Mouse (Mus musculus) olfactory bulb, adult 2 months (tissue): ENCODE results near the gene Uchl4. TPM values are rescaled to one million over a fixed set of nuclear protein-coding genes. Genes with fewer than 3 reads are reported as not detected.

Experiments
- H3K27ac ChIP-seq: fragments of 200-500 bp; 2 replicates; pipeline ENCODE4 v1.5.1; 2012; ENCODE audit warnings: low read depth, low read length; ENCODE audit not compliant: insufficient read depth
- H3K4me1 ChIP-seq: fragments of 200-500 bp; 2 replicates; pipeline ENCODE4 v1.6.1; 2012; ENCODE audit warnings: low read length; ENCODE audit not compliant: control insufficient read depth, insufficient read depth
- H3K4me3 ChIP-seq: fragments of 200-500 bp; 2 replicates; pipeline ENCODE4 v1.5.1; 2012; ENCODE audit warnings: mild to moderate bottlenecking, low read depth, low read length, moderate library complexity; ENCODE audit not compliant: insufficient read depth
- CTCF ChIP-seq: fragments of 200-500 bp; IDR thresholded peaks from 2 replicates; pipeline ENCODE4 v1.5.1; 2012; ENCODE audit warnings: low read depth, mild to moderate bottlenecking, low read length, moderate library complexity; ENCODE audit not compliant: insufficient read depth
- POLR2A ChIP-seq: fragments of 200-500 bp; IDR thresholded peaks from 2 replicates; pipeline ENCODE4 v1.6.1; 2012; ENCODE audit warnings: mild to moderate bottlenecking, low read depth, low read length, moderate library complexity; ENCODE audit not compliant: insufficient read depth
- WGBS: fragments of 180-500 bp; shearing (Covaris S2); methylation state at CpG from one replicate; pipeline ENCODE4 v1.1.7; 2018; 5-methylcytosine and 5-hydroxymethylcytosine counted together
- polyA plus RNA-seq: library from polyadenylated mRNA; stranded (reverse); fragments of >200 nt; gene quantifications from 2 replicates; pipeline ENCODE4 v1.2.4, GENCODE M21; 2012; ENCODE audit warnings: low replicate concordance; ENCODE audit not compliant: missing spikeins, insufficient read depth, insufficient read length

Uchl4 gene
- polyA plus RNA-seq, 1 experiment, result not detected

DNA sequence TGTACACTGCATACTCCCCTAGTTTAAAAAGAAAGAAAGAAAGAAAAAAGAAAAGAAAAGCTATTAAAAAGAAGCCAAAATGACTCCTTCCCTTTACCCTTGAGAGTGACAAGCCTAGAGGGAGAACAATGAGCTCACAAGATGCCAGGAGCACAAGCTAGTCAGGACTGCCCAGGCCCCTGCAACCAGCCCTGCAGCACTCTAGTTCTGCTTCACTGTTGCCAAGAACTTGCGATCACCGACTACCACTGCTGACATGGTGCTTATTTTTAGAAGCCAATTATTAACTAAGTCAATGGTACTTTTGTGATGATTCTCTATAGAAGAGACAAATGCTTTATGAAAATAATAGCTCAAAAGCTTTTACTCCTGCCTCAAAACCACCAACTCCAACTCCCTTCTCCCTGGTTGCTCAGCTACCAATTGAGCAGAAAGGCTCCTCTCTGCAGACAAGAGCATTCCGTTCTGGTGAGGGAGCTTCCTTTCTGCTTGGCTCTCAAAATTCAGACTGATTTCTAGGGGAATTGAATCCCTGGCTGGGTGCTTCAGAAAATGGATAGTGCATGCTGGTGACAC lies 27.4 kb upstream of the Uchl4 start:
- Histone ChIP-seq H3K4me1 (peaks cover 13% of the 10 kb centered on the region), H3K27ac (peak overlapping the region; percentile 97), H3K4me3 (no peak overlapping the region)
- WGBS, result 18% methylated on average over 3 of the region's 3 CpGs
- TF ChIP-seq CTCF (no peak), POLR2A (no peak)

- WGBS, result 88% methylated on average over 17 of the region's 17 CpGs
- H3K27ac ChIP-seq, result peak overlapping the region; percentile 29; the same call in 1 of the 2 replicates
- no peak for TF ChIP-seq CTCF
- no peak for TF ChIP-seq POLR2A
- peaks cover 17% of the 10 kb centered on the region for H3K4me1 ChIP-seq
- H3K4me3 ChIP-seq, result no peak overlapping the region
Observed at GRCm38 (mm10) chr9:64214452-64214851, 20.5 kb upstream of the Uchl4 start.

DNA sequence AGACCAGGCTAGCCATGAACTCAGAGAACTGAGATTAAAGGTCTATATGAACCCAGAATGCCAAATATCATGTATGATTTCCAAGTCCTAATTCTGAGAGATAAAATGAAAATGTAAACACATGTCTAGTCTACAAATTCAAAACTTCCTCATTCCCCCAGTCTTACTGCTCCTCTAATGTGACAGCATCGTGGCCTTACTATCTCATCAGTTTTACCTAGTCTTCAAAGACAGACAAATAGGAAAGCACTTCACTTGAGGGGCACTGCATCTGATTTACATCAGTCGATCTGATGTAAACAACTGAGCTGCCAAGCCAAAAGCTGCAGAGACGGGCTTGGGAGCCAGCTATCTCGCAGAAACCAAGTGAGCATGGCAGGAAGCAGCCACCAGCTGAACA lies 18.9 kb upstream of the Uchl4 start:
- Histone ChIP-seq H3K27ac (peak overlapping the region; percentile 59), H3K4me1 (peaks cover 21% of the 10 kb centered on the region), H3K4me3 (no peak overlapping the region)
- TF ChIP-seq CTCF (no peak), POLR2A (no peak)
- WGBS, result 57% methylated on average over 4 of the region's 4 CpGs

DNA sequence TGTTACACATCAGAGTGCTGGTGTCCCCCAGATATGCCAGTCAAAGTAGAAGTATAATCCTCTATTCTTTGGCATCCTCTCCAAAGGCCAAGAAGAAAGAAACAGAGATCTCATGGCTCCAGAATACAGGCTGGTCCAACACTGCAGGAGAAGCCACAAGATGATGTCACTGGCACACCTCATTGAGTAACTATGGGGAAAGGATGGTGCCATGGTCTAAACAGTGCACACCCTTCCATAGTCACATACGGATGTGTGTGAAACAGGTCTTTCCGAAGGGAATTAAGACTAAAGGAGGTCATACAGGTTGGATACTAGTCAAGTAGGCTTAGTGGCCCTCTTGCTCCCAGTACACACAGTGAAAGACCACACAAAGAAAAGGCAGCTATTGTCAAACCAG lies 18.4 kb upstream of the Uchl4 start:
- no peak overlapping the region for H3K4me3 ChIP-seq
- peaks cover 21% of the 10 kb centered on the region for H3K4me1 ChIP-seq
- peak overlapping the region; percentile 59; the same call in 1 of the 2 replicates for H3K27ac ChIP-seq
- TF ChIP-seq POLR2A (no peak), CTCF (no peak)
- 87% methylated on average over 2 of the region's 2 CpGs for WGBS

DNA sequence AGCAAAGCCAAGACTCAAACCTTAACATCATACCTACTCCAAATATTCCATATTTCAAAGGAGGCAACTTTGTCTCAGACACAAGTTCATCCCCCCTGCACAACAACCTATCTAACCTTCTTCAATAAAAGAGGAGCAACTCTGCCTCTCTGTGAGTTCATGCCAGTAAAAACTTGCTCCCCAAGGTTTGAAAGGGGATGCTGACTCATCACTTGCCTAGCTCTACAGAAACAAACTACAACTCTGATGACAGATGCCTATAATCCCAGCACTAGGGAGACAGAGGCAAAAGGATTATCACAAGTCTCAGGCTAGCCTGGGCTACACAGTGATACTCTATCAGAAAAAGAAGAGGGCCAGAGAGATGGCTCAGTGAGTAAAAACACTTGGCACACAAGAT lies 17.1 kb upstream of the Uchl4 start:
- no peak overlapping the region for H3K4me3 ChIP-seq
- peak overlapping the region; percentile 70 for H3K27ac ChIP-seq
- TF ChIP-seq POLR2A, result no peak
- no peak for TF ChIP-seq CTCF
- H3K4me1 ChIP-seq, result peaks cover 17% of the 10 kb centered on the region

GRCm38 (mm10) chr9:64219305-64219704 lies 15.7 kb upstream of the Uchl4 start:
- H3K4me1 ChIP-seq, result peaks cover 17% of the 10 kb centered on the region
- no peak overlapping the region for H3K4me3 ChIP-seq
- TF ChIP-seq CTCF (no peak), POLR2A (no peak)
- H3K27ac ChIP-seq, result peak overlapping the region; percentile 95
- WGBS, result 13% methylated on average over 1 of the region's 1 CpGs

DNA sequence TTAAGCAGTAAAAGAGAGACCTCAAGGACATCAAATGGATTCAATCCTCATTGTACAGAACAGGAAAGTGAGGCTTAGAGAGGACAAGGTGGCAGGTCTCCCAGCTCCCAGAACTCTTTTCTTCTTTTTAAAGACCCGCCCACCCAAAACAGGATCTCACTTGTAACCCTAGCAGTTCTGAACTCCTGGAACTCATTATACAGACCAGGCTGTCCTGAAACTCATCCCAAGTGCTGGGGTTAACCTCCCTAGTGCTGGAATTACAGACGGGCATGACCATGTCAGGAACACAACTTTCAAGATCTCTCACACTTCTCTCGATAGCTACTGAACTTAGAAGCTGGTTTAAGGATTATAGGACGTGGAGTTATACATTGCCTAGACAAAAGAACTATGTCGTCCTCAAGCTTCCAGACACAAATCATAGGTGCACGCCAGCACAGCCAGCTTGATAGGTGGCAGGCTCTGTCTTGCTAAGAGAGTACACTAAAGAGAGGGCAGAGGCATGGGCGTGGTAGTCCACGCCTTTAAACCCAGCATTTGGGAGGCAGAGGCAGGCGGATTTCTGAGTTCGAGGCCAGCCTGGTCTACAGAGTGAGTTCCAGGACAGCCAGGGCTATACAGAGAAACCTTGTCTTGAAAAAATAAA lies 15.1 kb upstream of the Uchl4 start:
- Histone ChIP-seq H3K4me1 (peaks cover 17% of the 10 kb centered on the region), H3K27ac (peak overlapping the region; percentile 95), H3K4me3 (no peak overlapping the region)
- WGBS, result 53% methylated on average over 10 of the region's 10 CpGs
- no peak for TF ChIP-seq CTCF
- no peak for TF ChIP-seq POLR2A

DNA sequence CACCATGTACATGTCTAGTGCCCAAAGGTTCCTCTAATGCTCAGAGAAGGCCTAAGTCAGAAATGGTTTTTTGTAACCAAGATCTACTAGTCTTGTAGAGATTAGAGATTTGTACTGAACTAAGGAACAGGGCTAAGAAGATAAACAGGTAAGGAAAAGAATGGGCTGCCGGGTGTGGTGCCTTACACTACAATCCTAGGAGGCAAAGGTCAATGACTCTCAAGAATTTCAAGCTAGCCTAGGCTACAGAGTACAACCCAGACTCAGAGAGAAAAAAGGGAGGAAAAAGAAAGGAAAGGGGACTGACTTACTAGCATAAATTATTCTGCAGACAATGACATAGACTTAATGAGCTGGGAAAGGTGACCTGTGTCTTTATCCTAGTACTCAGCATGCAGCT lies 14.4 kb upstream of the Uchl4 start:
- Histone ChIP-seq H3K27ac (peak overlapping the region; percentile 72), H3K4me3 (no peak overlapping the region), H3K4me1 (peaks cover 16% of the 10 kb centered on the region)
- WGBS, result 82% methylated on average over 1 of the region's 1 CpGs
- no peak for TF ChIP-seq CTCF
- TF ChIP-seq POLR2A, result no peak

DNA sequence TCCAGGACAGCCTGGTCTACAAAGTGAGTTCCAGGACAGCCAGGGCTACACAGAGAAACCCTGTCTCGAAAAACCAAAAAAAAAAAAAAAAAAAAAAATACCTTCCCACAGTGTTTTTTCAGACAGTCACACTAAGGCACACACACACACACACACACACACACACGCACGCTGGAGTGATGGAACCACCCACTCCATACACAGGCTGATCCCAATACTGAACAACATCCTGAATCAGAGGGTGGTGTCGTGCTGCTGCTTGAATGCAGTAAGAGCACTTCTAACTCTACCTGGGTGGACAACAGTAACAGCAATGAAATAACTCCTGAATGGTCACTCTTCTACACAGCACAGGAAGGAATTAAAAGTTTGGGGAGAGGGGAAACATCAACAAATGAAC lies 13.5 kb upstream of the Uchl4 start:
- WGBS, result 50% methylated on average over 4 of the region's 4 CpGs
- Histone ChIP-seq H3K4me3 (no peak overlapping the region), H3K27ac (0 out of 2 replicates have a peak overlapping the region, but pooled peaks have one; percentile 53), H3K4me1 (peaks cover 13% of the 10 kb centered on the region)
- TF ChIP-seq POLR2A (no peak), CTCF (no peak)
